Mouse (Mus musculus): ENCODE measurements around the gene Gata1. TPM values are rescaled to one million over a fixed set of nuclear protein-coding genes. Genes with fewer than 3 reads are reported as not detected.

The Gata1 gene
- polyA plus RNA-seq, 1 experiment from 2014 or later = not detected

DNA sequence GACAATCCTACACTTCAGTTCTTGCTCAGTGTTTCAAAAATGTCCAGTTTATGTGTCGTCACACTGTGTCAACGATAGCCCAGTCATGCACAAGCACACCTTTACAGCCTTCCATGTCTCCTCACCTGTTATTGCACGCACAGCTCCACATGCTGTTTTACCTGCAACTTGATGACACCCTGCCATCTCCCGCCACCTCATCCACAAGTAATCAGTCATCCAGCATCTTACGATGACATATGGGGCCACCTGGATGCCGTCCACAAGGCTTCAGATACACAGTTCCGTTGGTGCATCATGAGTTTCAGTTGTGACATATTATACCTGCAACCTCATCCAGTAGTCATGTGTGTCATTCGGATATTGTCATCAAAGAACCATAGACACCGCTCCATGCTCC lies 19.0 kb downstream of the Gata1 start:
- ATAC-seq (ENCODE audit: low FRiP score) = no peak
- Histone ChIP-seq H3K9me3 (replicated peaks) (no peaks in the 10 kb centered on the region), H3K27me3 (replicated peaks) (no peaks in the 10 kb centered on the region), H3K27ac (replicated peaks) (no peak overlapping the region), H3K4me2 (no peak overlapping the region), H3K36me3 (no peaks in the 10 kb centered on the region), H3K9ac (replicated peaks) (no peak overlapping the region), H3K4me1 (no peaks in the 10 kb centered on the region), H3K4me3 (replicated peaks) (no peak overlapping the region)
- WGBS = 95% methylated on average over 9 of the region's 9 CpGs

DNA sequence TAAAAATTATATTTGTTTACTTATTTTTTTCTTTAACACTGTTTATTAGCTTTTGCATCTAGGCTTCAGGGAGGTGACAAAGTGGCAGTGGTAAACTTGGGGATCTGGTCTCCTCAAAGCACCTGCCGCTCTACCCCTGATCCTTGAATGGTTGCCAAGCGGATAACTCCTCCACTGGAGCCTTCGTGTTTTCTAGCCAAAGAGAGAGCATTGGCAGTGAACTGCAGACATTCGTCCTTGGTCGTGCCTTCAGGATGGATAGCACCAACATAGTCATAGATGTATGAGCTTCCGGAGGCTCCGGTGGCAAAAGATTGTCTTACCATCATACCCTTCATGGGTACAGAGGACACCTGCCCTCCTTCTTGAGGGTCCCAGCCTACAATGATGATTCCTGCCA lies 27.8 kb downstream of the Gata1 start:
- H3K4me3 ChIP-seq (replicated peaks) = no peak overlapping the region
- H3K9ac ChIP-seq (replicated peaks) = no peak overlapping the region
- H3K36me3 ChIP-seq = no peaks in the 10 kb centered on the region; the same call in 1 of the 2 replicates
- H3K27ac ChIP-seq (replicated peaks) = no peak overlapping the region
- WGBS = 95% methylated on average over 7 of the region's 7 CpGs
- H3K27me3 ChIP-seq (replicated peaks) = no peaks in the 10 kb centered on the region
- peaks cover 6% of the 10 kb centered on the region; the same call in 1 of the 2 replicates for H3K4me1 ChIP-seq
- H3K9me3 ChIP-seq (replicated peaks) = no peaks in the 10 kb centered on the region
- H3K4me2 ChIP-seq = no peak overlapping the region
- no peak for ATAC-seq (ENCODE audit: low FRiP score)

DNA sequence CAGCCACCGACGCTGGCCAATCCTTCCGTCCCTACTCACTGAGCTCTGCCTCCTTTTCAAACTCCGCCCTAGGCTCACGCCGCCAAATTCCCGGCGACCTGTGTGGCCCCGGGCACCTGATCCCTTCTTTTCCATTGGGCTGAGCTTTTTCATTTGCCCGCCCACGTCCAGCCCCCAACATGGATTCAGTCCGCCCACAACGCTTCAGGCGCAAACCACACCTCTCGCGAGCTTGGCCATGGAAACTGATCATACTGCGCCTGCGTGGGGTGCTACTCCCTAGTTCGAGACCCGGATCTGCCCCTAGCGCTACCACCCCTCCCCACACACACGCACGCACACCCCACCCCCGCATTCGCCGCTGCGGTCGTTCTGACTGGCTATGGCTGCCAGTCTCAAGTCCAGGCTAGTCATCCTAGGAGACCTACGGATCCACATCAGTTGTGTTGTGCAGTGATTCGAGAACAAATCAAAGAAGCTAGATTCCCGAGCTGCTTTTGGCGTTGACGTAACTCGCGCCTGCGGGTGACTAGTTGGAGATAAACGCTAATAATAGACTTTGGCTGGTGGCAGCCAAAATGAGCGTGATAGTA lies 29.9 kb downstream of the Gata1 start:
- H3K4me1 ChIP-seq = peaks cover 6% of the 10 kb centered on the region; the same call in 1 of the 2 replicates
- WGBS = 21% methylated on average over 38 of the region's 38 CpGs
- no peaks in the 10 kb centered on the region; the same call in 1 of the 2 replicates for H3K36me3 ChIP-seq
- H3K4me2 ChIP-seq = peak overlapping the region; percentile 58
- H3K27ac ChIP-seq (replicated peaks) = peak overlapping the region; percentile 79
- H3K9me3 ChIP-seq (replicated peaks) = no peaks in the 10 kb centered on the region
- peak overlapping the region; percentile 10; the same call in 1 of the 2 replicates for H3K9ac ChIP-seq (replicated peaks)
- no peaks in the 10 kb centered on the region for H3K27me3 ChIP-seq (replicated peaks)
- peak; percentile 96 for ATAC-seq (ENCODE audit: low FRiP score)
- H3K4me3 ChIP-seq (replicated peaks) = peak overlapping the region; percentile 49

DNA sequence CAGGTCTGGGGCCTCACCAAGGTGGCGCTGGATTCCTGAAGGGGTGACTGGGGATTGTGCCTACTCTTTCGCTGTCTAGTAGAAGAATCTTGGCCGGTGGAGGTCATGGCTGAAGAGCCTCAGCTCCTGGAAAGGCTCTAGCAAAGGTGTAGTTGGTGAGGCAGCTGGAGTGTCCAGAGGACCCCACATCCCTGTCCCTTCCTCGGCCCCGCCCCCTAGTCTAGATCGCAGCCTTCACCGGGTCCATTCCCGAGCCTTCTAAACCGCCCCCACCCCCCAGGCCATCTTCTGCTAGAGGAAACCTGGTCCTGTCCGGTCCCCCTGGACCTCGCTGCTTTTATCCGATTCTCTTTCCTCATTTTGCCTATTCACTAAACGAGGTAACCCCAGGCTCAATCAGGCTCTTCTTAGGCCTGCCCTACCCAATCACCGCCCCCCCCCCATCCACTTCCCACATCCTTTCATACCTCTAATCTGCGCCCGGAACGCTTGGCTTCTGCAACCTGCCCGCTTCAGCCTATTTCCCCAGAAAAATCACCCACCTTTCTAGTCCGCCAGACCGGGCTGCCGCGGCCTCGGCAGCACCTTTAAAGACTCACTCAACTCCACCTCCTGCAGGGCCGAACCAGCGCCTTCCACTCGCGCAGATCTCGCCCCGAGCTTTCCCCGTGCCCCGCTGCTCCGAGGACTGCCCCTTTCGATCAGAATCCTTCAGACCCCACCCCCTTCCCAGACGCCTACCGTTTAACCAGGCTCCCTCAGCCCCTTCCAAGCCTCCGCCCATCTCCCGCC lies 30.6 kb downstream of the Gata1 start, which contains the start of gene Hdac6:
Gene Hdac6, minus strand, starts transcription at position 782 of the 792 bp plus-strand sequence.
- Histone ChIP-seq H3K4me3 (replicated peaks) (peak within 1 kb of the TSS; percentile 49), H3K4me2 (peak within 1 kb of the TSS; percentile 58), H3K27ac (replicated peaks) (peak within 1 kb of the TSS; percentile 79), H3K9ac (replicated peaks) (peak within 1 kb of the TSS; percentile 50), H3K4me1 (peaks cover 6% of the 10 kb centered on the region; the same call in 1 of the 2 replicates), H3K36me3 (no peaks in the 10 kb centered on the region; the same call in 1 of the 2 replicates), H3K9me3 (replicated peaks) (no peaks in the 10 kb centered on the region), H3K27me3 (replicated peaks) (no peaks in the 10 kb centered on the region)
- whole genome bisulfite sequencing = 28% methylated on average over 34 of the region's 37 CpGs
- peak; percentile 23 for ATAC-seq (ENCODE audit: low FRiP score)

DNA sequence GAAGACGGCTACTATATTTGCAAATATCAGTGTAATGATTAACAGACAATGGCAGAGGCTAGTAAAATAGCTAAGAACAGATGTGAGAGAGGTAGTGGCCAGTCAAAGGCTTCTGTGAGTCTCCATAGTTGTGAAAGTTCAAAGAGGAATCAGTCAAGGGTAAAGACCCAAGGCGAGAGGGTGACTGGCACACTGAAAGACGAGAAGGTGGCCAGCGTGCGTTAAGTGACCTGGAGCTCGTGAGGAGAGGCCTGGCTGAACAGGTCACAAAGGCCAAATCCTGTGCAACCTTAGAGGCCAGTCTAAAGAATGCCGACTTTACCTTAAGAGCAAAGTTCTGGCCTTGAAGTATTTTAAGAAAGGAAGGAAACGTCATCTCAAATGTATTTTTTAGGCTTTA lies 32.3 kb downstream of the Gata1 start:
- H3K27me3 ChIP-seq (replicated peaks) = no peaks in the 10 kb centered on the region
- WGBS = 82% methylated on average over 8 of the region's 8 CpGs
- H3K9ac ChIP-seq (replicated peaks) = no peak overlapping the region
- no peak overlapping the region for H3K4me2 ChIP-seq
- peaks cover 4% of the 10 kb centered on the region for H3K36me3 ChIP-seq
- no peaks in the 10 kb centered on the region for H3K9me3 ChIP-seq (replicated peaks)
- H3K4me3 ChIP-seq (replicated peaks) = no peak overlapping the region
- no peak overlapping the region for H3K27ac ChIP-seq (replicated peaks)
- ATAC-seq (ENCODE audit: low FRiP score) = no peak
- H3K4me1 ChIP-seq = peaks cover 6% of the 10 kb centered on the region; the same call in 1 of the 2 replicates

DNA sequence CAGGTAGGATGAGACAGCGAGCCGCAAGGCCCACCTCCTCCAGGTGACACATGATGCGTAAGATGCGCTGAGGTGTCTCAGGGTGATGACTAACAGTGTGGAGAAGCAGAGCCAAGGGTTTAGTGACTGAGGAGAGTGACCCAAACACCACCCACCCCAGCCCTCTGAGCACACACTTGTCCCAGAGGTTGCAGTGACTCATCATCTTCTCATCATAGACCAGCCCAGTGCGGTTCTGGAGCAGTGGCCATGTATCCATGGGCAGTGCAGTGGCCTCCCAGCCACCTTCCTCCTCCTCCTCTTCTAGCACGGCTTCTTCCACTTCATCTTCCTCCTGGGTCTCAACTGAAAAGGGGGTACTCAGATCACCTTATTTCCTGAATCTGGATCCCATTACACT lies 40.2 kb downstream of the Gata1 start:
- Histone ChIP-seq H3K4me2 (no peak overlapping the region), H3K27me3 (replicated peaks) (no peaks in the 10 kb centered on the region), H3K36me3 (peaks cover 7% of the 10 kb centered on the region; the same call in 1 of the 2 replicates), H3K9me3 (replicated peaks) (no peaks in the 10 kb centered on the region), H3K27ac (replicated peaks) (no peak overlapping the region), H3K9ac (replicated peaks) (no peak overlapping the region), H3K4me1 (no peaks in the 10 kb centered on the region), H3K4me3 (replicated peaks) (no peak overlapping the region)
- no peak for ATAC-seq (ENCODE audit: low FRiP score)
- WGBS = 94% methylated on average over 6 of the region's 6 CpGs

DNA sequence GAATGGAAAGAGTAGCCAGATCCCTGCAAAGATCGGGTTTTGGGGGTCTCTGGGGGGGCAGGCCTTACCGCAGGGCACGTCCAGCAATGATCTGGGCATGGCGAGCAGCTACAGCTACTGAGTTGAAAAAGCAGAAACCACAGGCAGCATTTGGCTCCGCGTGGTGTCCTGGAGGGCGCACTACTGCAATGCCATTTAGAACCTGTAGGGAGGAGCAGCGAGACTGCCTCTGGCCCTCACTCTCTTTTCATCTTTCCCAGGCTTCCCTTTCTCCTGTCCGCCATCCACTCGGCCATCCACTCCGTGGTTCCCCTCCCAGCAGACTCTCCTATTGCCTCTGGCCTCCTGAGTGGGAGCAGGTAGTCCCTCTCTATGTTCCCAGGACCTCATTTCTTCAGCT lies 41.0 kb downstream of the Gata1 start:
- no peak for ATAC-seq (ENCODE audit: low FRiP score)
- Histone ChIP-seq H3K4me3 (replicated peaks) (no peak overlapping the region), H3K9me3 (replicated peaks) (no peaks in the 10 kb centered on the region), H3K4me2 (no peak overlapping the region), H3K27ac (replicated peaks) (no peak overlapping the region), H3K9ac (replicated peaks) (no peak overlapping the region), H3K36me3 (peaks cover 13% of the 10 kb centered on the region), H3K27me3 (replicated peaks) (no peaks in the 10 kb centered on the region), H3K4me1 (no peaks in the 10 kb centered on the region)
- WGBS = 44% methylated on average over 11 of the region's 11 CpGs

DNA sequence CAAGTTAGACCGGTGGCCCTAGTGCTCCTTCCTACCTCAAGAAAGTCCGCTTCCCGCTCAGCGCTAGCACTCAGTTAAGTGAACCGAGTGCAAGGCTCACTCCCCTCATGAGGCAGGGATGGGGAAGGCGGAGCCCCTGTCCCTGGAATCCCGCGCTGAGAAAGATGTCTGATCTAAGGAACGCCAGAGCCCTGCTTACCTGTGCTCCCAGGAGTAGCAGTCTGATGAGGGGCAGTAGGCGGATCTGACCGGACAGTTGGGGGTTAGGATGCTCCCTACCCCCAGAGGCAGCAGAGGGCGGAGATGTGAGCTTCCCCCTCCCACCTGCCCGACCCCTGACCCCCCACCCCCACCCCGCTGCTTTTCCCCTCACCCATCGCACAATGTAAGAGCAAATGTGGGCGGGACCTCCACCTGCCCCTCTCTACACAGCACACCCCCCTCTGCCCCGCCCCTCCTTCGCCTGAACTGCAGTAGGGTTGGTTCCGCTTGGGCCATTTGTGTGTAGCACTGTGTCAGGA lies 49.5 kb downstream of the Gata1 start, which contains the start of gene Eras:
Gene Eras, minus strand, starts transcription at position 338 of the 521 bp plus-strand sequence.
- Histone ChIP-seq H3K4me3 (replicated peaks) (no peak within 1 kb of the TSS), H3K9me3 (replicated peaks) (no peaks in the 10 kb centered on the region), H3K9ac (replicated peaks) (no peak within 1 kb of the TSS), H3K27me3 (replicated peaks) (0 out of 2 replicates have a peak, but pooled peaks cover 7% of the 10 kb centered on the region), H3K36me3 (peaks cover 22% of the 10 kb centered on the region), H3K4me2 (no peak within 1 kb of the TSS), H3K27ac (replicated peaks) (no peak within 1 kb of the TSS), H3K4me1 (peaks cover 2% of the 10 kb centered on the region)
- WGBS = 20% methylated on average over 19 of the region's 19 CpGs
- no peak for ATAC-seq (ENCODE audit: low FRiP score)

DNA sequence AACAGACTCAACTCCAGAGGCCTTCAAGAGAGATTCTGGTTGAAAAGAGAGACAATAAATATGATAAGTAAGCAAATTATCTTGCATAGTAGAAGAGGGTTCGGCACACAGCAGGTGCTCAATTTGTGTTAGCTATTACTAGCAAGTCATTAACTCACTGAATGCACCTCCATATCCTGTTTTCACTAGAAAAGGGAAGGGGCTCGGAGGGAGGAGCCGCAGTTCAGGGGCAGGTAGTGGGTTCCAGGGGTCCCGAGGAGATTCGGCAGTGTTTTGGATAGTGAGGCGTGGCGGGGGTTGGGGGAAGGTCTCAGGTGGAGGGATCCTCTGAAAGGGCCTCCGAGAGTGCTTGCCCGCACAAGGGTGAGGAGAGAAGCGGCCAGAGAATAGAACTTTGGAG lies 50.8 kb downstream of the Gata1 start:
- Histone ChIP-seq H3K36me3 (peaks cover 17% of the 10 kb centered on the region), H3K4me1 (peaks cover 11% of the 10 kb centered on the region), H3K27ac (replicated peaks) (no peak overlapping the region), H3K4me2 (no peak overlapping the region), H3K9ac (replicated peaks) (no peak overlapping the region), H3K4me3 (replicated peaks) (no peak overlapping the region), H3K9me3 (replicated peaks) (no peaks in the 10 kb centered on the region), H3K27me3 (replicated peaks) (0 out of 2 replicates have a peak, but pooled peaks cover 7% of the 10 kb centered on the region)
- no peak for ATAC-seq (ENCODE audit: low FRiP score)
- WGBS = 23% methylated on average over 10 of the region's 10 CpGs

DNA sequence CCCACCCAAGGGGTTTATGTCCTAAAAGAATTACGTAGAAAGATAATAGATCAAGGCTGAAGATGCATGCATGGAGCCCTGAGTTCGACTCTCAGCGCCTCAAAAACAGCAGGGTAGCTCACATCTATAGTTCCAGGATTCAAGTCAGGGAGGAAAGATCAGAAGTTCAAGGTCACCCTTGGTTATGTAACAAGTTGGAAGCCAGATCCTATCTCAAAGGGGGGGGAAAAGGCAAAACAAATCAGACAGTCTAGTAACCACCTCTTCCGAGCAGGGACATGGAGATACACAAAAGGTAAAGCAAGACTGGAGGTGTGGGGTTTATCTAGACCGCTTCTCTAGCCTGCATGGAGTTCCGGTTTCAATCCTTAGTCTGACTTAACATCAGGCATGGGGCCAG lies 51.6 kb downstream of the Gata1 start:
- H3K4me2 ChIP-seq = no peak overlapping the region
- 0 out of 2 replicates have a peak, but pooled peaks cover 7% of the 10 kb centered on the region for H3K27me3 ChIP-seq (replicated peaks)
- no peak overlapping the region for H3K27ac ChIP-seq (replicated peaks)
- WGBS = 70% methylated on average over 6 of the region's 6 CpGs
- no peak overlapping the region for H3K4me3 ChIP-seq (replicated peaks)
- no peaks in the 10 kb centered on the region for H3K9me3 ChIP-seq (replicated peaks)
- peaks cover 11% of the 10 kb centered on the region for H3K4me1 ChIP-seq
- H3K9ac ChIP-seq (replicated peaks) = no peak overlapping the region
- H3K36me3 ChIP-seq = peaks cover 9% of the 10 kb centered on the region; the same call in 1 of the 2 replicates
- no peak for ATAC-seq (ENCODE audit: low FRiP score)

DNA sequence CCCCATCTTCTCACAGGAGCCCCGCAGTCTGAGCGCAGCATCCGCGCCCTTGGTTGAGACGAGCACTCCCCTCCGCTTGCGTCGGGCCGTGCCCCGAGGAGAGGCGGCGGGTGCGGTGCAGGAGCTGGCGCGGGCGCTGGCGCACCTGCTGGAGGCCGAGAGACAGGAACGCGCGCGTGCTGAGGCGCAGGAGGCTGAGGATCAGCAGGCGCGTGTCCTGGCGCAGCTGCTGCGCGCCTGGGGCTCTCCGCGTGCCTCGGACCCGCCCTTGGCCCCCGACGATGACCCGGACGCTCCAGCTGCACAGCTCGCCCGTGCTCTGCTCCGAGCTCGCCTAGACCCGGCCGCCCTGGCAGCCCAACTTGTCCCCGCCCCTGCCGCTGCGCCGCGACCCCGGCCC lies 55.8 kb downstream of the Gata1 start:
- no peaks in the 10 kb centered on the region for H3K27me3 ChIP-seq (replicated peaks)
- peak overlapping the region; percentile 51 for H3K4me3 ChIP-seq (replicated peaks)
- no peaks in the 10 kb centered on the region for H3K9me3 ChIP-seq (replicated peaks)
- peaks cover 11% of the 10 kb centered on the region for H3K4me1 ChIP-seq
- no peaks in the 10 kb centered on the region for H3K36me3 ChIP-seq
- WGBS = 18% methylated on average over 31 of the region's 48 CpGs
- no peak for ATAC-seq (ENCODE audit: low FRiP score)
- peak overlapping the region; percentile 58; the same call in 1 of the 2 replicates for H3K9ac ChIP-seq (replicated peaks)
- peak overlapping the region; percentile 65 for H3K4me2 ChIP-seq
- peak overlapping the region; percentile 79; the same call in 1 of the 2 replicates for H3K27ac ChIP-seq (replicated peaks)
